Mouse (Mus musculus) E14TG2a.4 (cell line): ENCODE results near the gene Arid3a.
"Not testable (repeated sequence)": the region's sequence is repeated elsewhere in the genome, so short reads cannot be mapped to it uniquely, and the experiment has no call there.

ENCODE experiments used
- H3K27me3 ChIP-seq: 2 replicates; pipeline ENCODE4 v1.6.1; 2014; ENCODE audit warnings: low read length, control low read depth; ENCODE audit not compliant: insufficient read depth
- H3K36me3 ChIP-seq: 2 replicates; pipeline ENCODE4 v1.6.1; 2014; ENCODE audit warnings: low read length, control low read depth; ENCODE audit not compliant: insufficient read depth
- H3K4me1 ChIP-seq: replicated peaks from 2 replicates; pipeline ENCODE4 v1.6.1; 2014; ENCODE audit warnings: low read depth, low read length, control low read depth
- H3K4me3 ChIP-seq: replicated peaks from 2 replicates; pipeline ENCODE4 v1.5.1; 2014; ENCODE audit warnings: mild to moderate bottlenecking, low read length
- H3K9me3 ChIP-seq: 2 replicates; pipeline ENCODE4 v1.6.1; 2014; ENCODE audit warnings: low read length, control low read depth
- CTCF ChIP-seq: conservative IDR thresholded peaks from 2 replicates; pipeline ENCODE4 v1.5.1; 2014; ENCODE audit warnings: low read length
- NANOG ChIP-seq: IDR thresholded peaks from 2 replicates; pipeline ENCODE4 v1.6.1; 2014; ENCODE audit warnings: borderline replicate concordance, low read length, mixed read lengths
- POU5F1 ChIP-seq: IDR thresholded peaks from 2 replicates; pipeline ENCODE4 v1.6.1; 2014; ENCODE audit warnings: low read length, borderline replicate concordance

The Arid3a gene

GRCm38 (mm10) chr10:79886054-79886453, 40.8 kb upstream of the Arid3a start, which contains the start of gene Elane:
Gene Elane (plus strand): TSS chr10:79886247.
- H3K4me1 ChIP-seq: peaks cover 47% of the 10 kb centered on the region
- no peak for TF ChIP-seq POU5F1
- TF ChIP-seq NANOG: no peak
- TF ChIP-seq CTCF: no peak
- H3K4me3 ChIP-seq: no peak within 1 kb of the TSS
- H3K27me3 ChIP-seq: peaks cover 45% of the 10 kb centered on the region
- H3K36me3 ChIP-seq: no peaks in the 10 kb centered on the region
- no peaks in the 10 kb centered on the region for H3K9me3 ChIP-seq

- Histone ChIP-seq H3K4me1 (peaks cover 42% of the 10 kb centered on the region), H3K4me3 (no peak overlapping the region), H3K36me3 (no peaks in the 10 kb centered on the region), H3K27me3 (peaks cover 40% of the 10 kb centered on the region), H3K9me3 (no peaks in the 10 kb centered on the region)
- TF ChIP-seq NANOG (no peak), POU5F1 (no peak), CTCF (no peak)
These were observed 40.2 kb upstream of the Arid3a start for GRCm38 (mm10) chr10:79886611-79887010.

- Histone ChIP-seq H3K27me3 (peaks cover 20% of the 10 kb centered on the region), H3K36me3 (peaks cover 4% of the 10 kb centered on the region; the same call in 1 of the 2 replicates), H3K9me3 (no peaks in the 10 kb centered on the region), H3K4me3 (no peak overlapping the region), H3K4me1 (peaks cover 30% of the 10 kb centered on the region)
- TF ChIP-seq NANOG: no peak
- TF ChIP-seq POU5F1: no peak
- TF ChIP-seq CTCF: no peak
These were observed 37.5 kb upstream of the Arid3a start for GRCm38 (mm10) chr10:79889386-79889785.

- Histone ChIP-seq H3K4me1 (peaks cover 36% of the 10 kb centered on the region), H3K27me3 (peaks cover 20% of the 10 kb centered on the region), H3K9me3 (no peaks in the 10 kb centered on the region), H3K36me3 (peaks cover 14% of the 10 kb centered on the region), H3K4me3 (no peak within 1 kb of the TSS)
- no peak for TF ChIP-seq NANOG
- no peak for TF ChIP-seq POU5F1
- no peak for TF ChIP-seq CTCF
These were observed 36.2 kb upstream of the Arid3a start, which contains the start of gene Cfd for GRCm38 (mm10) chr10:79890670-79891069. Gene Cfd (plus strand): TSS chr10:79890853.

- peak; percentile 69 for TF ChIP-seq CTCF
- Histone ChIP-seq H3K4me1 (peaks cover 48% of the 10 kb centered on the region), H3K36me3 (peaks cover 28% of the 10 kb centered on the region), H3K27me3 (peaks cover 19% of the 10 kb centered on the region)
- H3K4me3 ChIP-seq, H3K9me3 ChIP-seq: not testable (repeated sequence)
These were observed 34.3 kb upstream of the Arid3a start for GRCm38 (mm10) chr10:79892451-79893118.

- H3K4me3 ChIP-seq: no peak overlapping the region
- peaks cover 62% of the 10 kb centered on the region for H3K4me1 ChIP-seq
- H3K36me3 ChIP-seq: peaks cover 45% of the 10 kb centered on the region
- TF ChIP-seq NANOG (no peak), POU5F1 (no peak), CTCF (no peak)
- H3K9me3 ChIP-seq: no peaks in the 10 kb centered on the region
- H3K27me3 ChIP-seq: no peaks in the 10 kb centered on the region
These were observed 30.5 kb upstream of the Arid3a start for GRCm38 (mm10) chr10:79896306-79896705.

- Histone ChIP-seq H3K27me3 (no peaks in the 10 kb centered on the region), H3K4me3 (no peak overlapping the region), H3K9me3 (no peaks in the 10 kb centered on the region), H3K4me1 (peaks cover 66% of the 10 kb centered on the region), H3K36me3 (peaks cover 50% of the 10 kb centered on the region)
- no peak for TF ChIP-seq POU5F1
- no peak for TF ChIP-seq CTCF
- no peak for TF ChIP-seq NANOG
These were observed 30.0 kb upstream of the Arid3a start for GRCm38 (mm10) chr10:79896814-79897213.

- Histone ChIP-seq H3K27me3 (no peaks in the 10 kb centered on the region), H3K9me3 (no peaks in the 10 kb centered on the region), H3K4me3 (no peak overlapping the region), H3K36me3 (peaks cover 57% of the 10 kb centered on the region), H3K4me1 (peaks cover 66% of the 10 kb centered on the region)
- no peak for TF ChIP-seq NANOG
- no peak for TF ChIP-seq CTCF
- TF ChIP-seq POU5F1: no peak
These were observed 29.3 kb upstream of the Arid3a start for GRCm38 (mm10) chr10:79897316-79898245.
